Mouse (Mus musculus) CD8-positive naive resting alpha-beta T cell, adult 2 months (primary cell): ENCODE data around the gene Ttc3.

Experiments used
- DNase-seq, 2 experiments: peaks; one replicate each; pipeline ENCODE4 v3.0.0; 2022; ENCODE audit warnings: low read depth in 2 of 2, low spot score in 2 of 2

Ttc3 gene

DNA sequence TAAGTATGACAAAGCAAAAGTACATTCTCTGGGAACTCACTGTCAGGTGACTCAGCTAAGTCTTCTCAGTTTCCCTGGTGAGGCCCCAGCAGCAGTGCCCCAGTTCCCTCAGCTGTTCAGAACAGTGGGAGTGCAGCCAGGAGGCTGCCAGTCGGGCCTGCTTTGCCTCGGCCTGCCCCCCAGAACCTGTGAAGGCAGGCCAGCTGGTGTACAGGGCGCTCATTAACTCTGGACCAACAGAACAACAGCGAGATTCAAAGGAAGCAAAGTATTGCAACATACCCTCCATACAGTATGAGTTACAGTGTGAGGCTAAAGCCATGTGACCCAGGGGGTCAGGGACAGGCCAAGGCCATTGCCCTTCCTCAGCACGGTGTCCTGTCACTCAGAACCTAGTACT lies 127.5 kb downstream of the Ttc3 start:
- no peak for DNase-seq

GRCm38 (mm10) chr16:94504192-94504591 lies 133.8 kb downstream of the Ttc3 start:
- DNase-seq, result no peak

DNA sequence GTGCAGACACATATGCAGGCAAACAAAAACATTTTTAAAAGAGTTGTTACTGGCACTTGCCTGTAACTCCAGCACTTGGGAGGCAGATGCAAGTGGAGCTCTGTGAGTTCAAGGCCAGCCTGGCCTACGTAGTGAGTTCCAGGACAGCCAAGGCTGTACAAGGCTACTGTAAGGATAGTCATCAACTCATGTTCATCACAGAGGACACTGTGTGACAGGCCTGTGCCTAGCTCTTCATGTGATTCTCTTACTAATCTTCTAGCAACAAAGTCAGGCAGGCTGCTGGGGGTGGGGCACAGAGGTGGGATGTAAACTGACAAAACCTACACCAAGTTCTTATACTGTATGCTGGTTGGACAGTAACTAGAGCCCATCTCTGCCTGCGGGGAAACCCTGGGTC lies 136.7 kb downstream of the Ttc3 start:
- DNase-seq, result no peak

GRCm38 (mm10) chr16:94508769-94509168 lies 138.4 kb downstream of the Ttc3 start:
- DNase-seq, result no peak

DNA sequence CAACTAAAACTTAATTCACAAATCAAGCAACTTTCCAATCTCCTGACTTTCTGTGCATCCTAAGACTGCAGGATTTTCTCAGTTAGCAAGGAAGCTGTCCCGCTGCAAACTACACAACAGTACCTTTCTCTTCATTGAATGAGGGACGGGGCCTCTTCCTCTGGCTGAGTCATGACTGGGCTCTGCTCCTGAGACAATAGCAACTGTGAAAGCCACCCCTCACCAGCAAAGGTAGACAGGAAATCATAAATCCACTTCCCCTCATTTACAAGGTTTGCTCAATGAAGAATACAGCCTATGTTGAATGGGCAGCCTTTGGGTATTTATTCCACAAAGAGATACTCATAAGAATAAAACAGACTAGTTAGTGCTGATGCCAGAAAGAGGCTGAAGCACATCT lies 139.6 kb downstream of the Ttc3 start:
- DNase-seq, result no peak

DNA sequence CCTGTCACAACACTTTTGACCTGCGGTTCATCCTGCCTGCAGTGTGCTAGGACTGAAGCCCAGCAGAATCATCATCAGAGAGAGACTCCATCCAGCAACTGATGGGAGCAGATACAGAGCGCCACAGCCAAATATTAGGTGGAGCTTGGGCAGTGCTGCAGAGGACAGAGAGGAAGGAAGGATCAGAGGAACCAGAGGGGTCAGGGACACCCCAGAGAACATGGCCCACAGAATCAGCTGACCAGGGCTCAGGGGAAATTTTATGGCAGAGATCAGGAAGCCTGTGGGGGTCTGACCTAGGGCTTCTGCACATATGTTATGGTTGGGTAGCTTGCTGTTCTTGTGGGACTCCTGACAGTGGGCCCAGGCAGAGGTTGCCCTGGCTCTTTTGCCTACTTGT lies 147.2 kb downstream of the Ttc3 start:
- no peak for DNase-seq
